Mouse (Mus musculus): ENCODE data around the gene P2rx1. TPM values are rescaled to one million over a fixed set of nuclear protein-coding genes. Genes with fewer than 3 reads are reported as not detected.
A peak's percentile ranks its signal among the peaks of the same experiment; 100 is the strongest.

Gene P2rx1
- polyA plus RNA-seq, 1 experiment = 0.44 TPM

GRCm38 (mm10) chr11:72955339-72955974 lies 43.4 kb upstream of the P2rx1 start:
- Histone ChIP-seq H3K27me3 (ENCODE audit: control insufficient read depth, insufficient read depth, low read length) (no peaks in the 10 kb centered on the region), H3K36me3 (ENCODE audit: control insufficient read depth, insufficient read depth, low read length) (no peaks in the 10 kb centered on the region), H3K27ac (ENCODE audit: control insufficient read depth, insufficient read depth, low read depth, low read length) (no peak overlapping the region), H3K4me1 (ENCODE audit: control insufficient read depth, insufficient read depth, low read length) (peaks cover 10% of the 10 kb centered on the region), H3K4me3 (ENCODE audit: control insufficient read depth, low read depth, low read length) (no peak overlapping the region)
- TF ChIP-seq POLR2A (IDR thresholded peaks at IDR 0.05; ENCODE audit: control insufficient read depth, low read depth, low read length) = no peak
- no peak for TF ChIP-seq CTCF (IDR thresholded peaks at IDR 0.05; ENCODE audit: control insufficient read depth, insufficient read depth, insufficient replicate concordance, low read depth, low read length)

GRCm38 (mm10) chr11:72957318-72957717 lies 41.6 kb upstream of the P2rx1 start:
- H3K27ac ChIP-seq (ENCODE audit: control insufficient read depth, insufficient read depth, low read depth, low read length) = no peak overlapping the region
- TF ChIP-seq CTCF (IDR thresholded peaks at IDR 0.05; ENCODE audit: control insufficient read depth, insufficient read depth, insufficient replicate concordance, low read depth, low read length) = no peak
- TF ChIP-seq POLR2A (IDR thresholded peaks at IDR 0.05; ENCODE audit: control insufficient read depth, low read depth, low read length) = no peak
- H3K4me1 ChIP-seq (ENCODE audit: control insufficient read depth, insufficient read depth, low read length) = peaks cover 14% of the 10 kb centered on the region
- no peaks in the 10 kb centered on the region for H3K27me3 ChIP-seq (ENCODE audit: control insufficient read depth, insufficient read depth, low read length)
- H3K4me3 ChIP-seq (ENCODE audit: control insufficient read depth, low read depth, low read length) = no peak overlapping the region
- H3K36me3 ChIP-seq (ENCODE audit: control insufficient read depth, insufficient read depth, low read length) = no peaks in the 10 kb centered on the region

GRCm38 (mm10) chr11:72959924-72960679 lies 38.8 kb upstream of the P2rx1 start:
- TF ChIP-seq CTCF (IDR thresholded peaks at IDR 0.05; ENCODE audit: control insufficient read depth, insufficient read depth, insufficient replicate concordance, low read depth, low read length) (no peak), POLR2A (IDR thresholded peaks at IDR 0.05; ENCODE audit: control insufficient read depth, low read depth, low read length) (no peak)
- H3K27me3 ChIP-seq (ENCODE audit: control insufficient read depth, insufficient read depth, low read length) = no peaks in the 10 kb centered on the region
- H3K36me3 ChIP-seq (ENCODE audit: control insufficient read depth, insufficient read depth, low read length) = no peaks in the 10 kb centered on the region
- no peak overlapping the region for H3K4me3 ChIP-seq (ENCODE audit: control insufficient read depth, low read depth, low read length)
- H3K27ac ChIP-seq (ENCODE audit: control insufficient read depth, insufficient read depth, low read depth, low read length) = no peak overlapping the region
- peaks cover 9% of the 10 kb centered on the region for H3K4me1 ChIP-seq (ENCODE audit: control insufficient read depth, insufficient read depth, low read length)

- H3K27me3 ChIP-seq (ENCODE audit: control insufficient read depth, insufficient read depth, low read length) = no peaks in the 10 kb centered on the region
- H3K4me3 ChIP-seq (ENCODE audit: control insufficient read depth, low read depth, low read length) = peak overlapping the region; percentile 56
- no peaks in the 10 kb centered on the region for H3K36me3 ChIP-seq (ENCODE audit: control insufficient read depth, insufficient read depth, low read length)
- H3K4me1 ChIP-seq (ENCODE audit: control insufficient read depth, insufficient read depth, low read length) = peaks cover 9% of the 10 kb centered on the region
- H3K27ac ChIP-seq (ENCODE audit: control insufficient read depth, insufficient read depth, low read depth, low read length) = no peak overlapping the region
- TF ChIP-seq POLR2A (IDR thresholded peaks at IDR 0.05; ENCODE audit: control insufficient read depth, low read depth, low read length) = no peak
- no peak for TF ChIP-seq CTCF (IDR thresholded peaks at IDR 0.05; ENCODE audit: control insufficient read depth, insufficient read depth, insufficient replicate concordance, low read depth, low read length)
These were observed 38.2 kb upstream of the P2rx1 start for GRCm38 (mm10) chr11:72960723-72961071.

GRCm38 (mm10) chr11:72961072-72961980 lies 37.6 kb upstream of the P2rx1 start, which contains the start of gene Atp2a3:
Gene Atp2a3 (plus strand): TSS chr11:72961169.
- no peak within 1 kb of the TSS for H3K27ac ChIP-seq (ENCODE audit: control insufficient read depth, insufficient read depth, low read depth, low read length)
- H3K27me3 ChIP-seq (ENCODE audit: control insufficient read depth, insufficient read depth, low read length) = no peaks in the 10 kb centered on the region
- TF ChIP-seq CTCF (IDR thresholded peaks at IDR 0.05; ENCODE audit: control insufficient read depth, insufficient read depth, insufficient replicate concordance, low read depth, low read length) (no peak), POLR2A (IDR thresholded peaks at IDR 0.05; ENCODE audit: control insufficient read depth, low read depth, low read length) (no peak)
- no peaks in the 10 kb centered on the region for H3K36me3 ChIP-seq (ENCODE audit: control insufficient read depth, insufficient read depth, low read length)
- H3K4me1 ChIP-seq (ENCODE audit: control insufficient read depth, insufficient read depth, low read length) = peaks cover 9% of the 10 kb centered on the region
- peak within 1 kb of the TSS; percentile 56 for H3K4me3 ChIP-seq (ENCODE audit: control insufficient read depth, low read depth, low read length)

- Histone ChIP-seq H3K27ac (ENCODE audit: control insufficient read depth, insufficient read depth, low read depth, low read length) (no peak overlapping the region), H3K36me3 (ENCODE audit: control insufficient read depth, insufficient read depth, low read length) (no peaks in the 10 kb centered on the region), H3K4me1 (ENCODE audit: control insufficient read depth, insufficient read depth, low read length) (peaks cover 9% of the 10 kb centered on the region), H3K4me3 (ENCODE audit: control insufficient read depth, low read depth, low read length) (no peak overlapping the region), H3K27me3 (ENCODE audit: control insufficient read depth, insufficient read depth, low read length) (no peaks in the 10 kb centered on the region)
- no peak for TF ChIP-seq CTCF (IDR thresholded peaks at IDR 0.05; ENCODE audit: control insufficient read depth, insufficient read depth, insufficient replicate concordance, low read depth, low read length)
- no peak for TF ChIP-seq POLR2A (IDR thresholded peaks at IDR 0.05; ENCODE audit: control insufficient read depth, low read depth, low read length)
These were observed 36.5 kb upstream of the P2rx1 start for GRCm38 (mm10) chr11:72962378-72962777.
